In genomic region chr8:90876722-90877429, GRCm38 (mm10) we compare ENCODE assay signal across 8 mouse cellular contexts. TPM values are rescaled to one million over a fixed set of nuclear protein-coding genes. Genes with fewer than 3 reads are reported as not detected.
DNase-seq lines count a peak whose midpoint lies in the region; ATAC-seq and TF ChIP-seq lines count a peak whose summit lies in the region.

No protein-coding gene starts in this region.

- ATAC-seq in CD4-positive, CD25-positive, alpha-beta regulatory T cell, adult 4 months, result peak; percentile 79
- ATAC-seq in forebrain, embryonic 15.5 days (replicated peaks), result peak; percentile 62
- peak; percentile 71 for ATAC-seq in liver, postnatal 0 days
- peak; percentile 68 for ATAC-seq in neural tube, embryonic 15.5 days (ENCODE audit: low FRiP score)

- no peak for TF ChIP-seq CTCF in liver, postnatal 0 days (IDR thresholded peaks at IDR 0.05; ENCODE audit: low read depth)
- TF ChIP-seq CTCF in testis, adult 2 months (IDR thresholded peaks at IDR 0.05; ENCODE audit: control insufficient read depth, insufficient read depth, insufficient replicate concordance, low read depth, low read length), result no peak

- WGBS in forebrain, embryonic 15.5 days, result under 1% methylated on average over 24 of the region's 24 CpGs
- 2% methylated on average over 24 of the region's 24 CpGs for WGBS in large intestine, adult 2 months
- WGBS in liver, postnatal 0 days (ENCODE audit: insufficient replicate concordance), result under 1% methylated on average over 24 of the region's 24 CpGs
- under 1% methylated on average over 24 of the region's 24 CpGs for WGBS in neural tube, embryonic 15.5 days

- TF ChIP-seq POLR2A in testis, adult 2 months (IDR thresholded peaks at IDR 0.05; ENCODE audit: control insufficient read depth, low read depth, low read length), result no peak

- peak overlapping the region; percentile 78 for H3K27ac ChIP-seq in brown adipose tissue, adult 24 weeks (replicated peaks; ENCODE audit: low read depth, low read length)
- H3K27ac ChIP-seq in forebrain, embryonic 15.5 days (replicated peaks), result peak overlapping the region; percentile 90
- peak overlapping the region; percentile 80 for H3K27ac ChIP-seq in liver, postnatal 0 days (ENCODE audit: low read depth)
- H3K27ac ChIP-seq in neural tube, embryonic 15.5 days (replicated peaks), result peak overlapping the region; percentile 85
- peak overlapping the region; percentile 72 for H3K27ac ChIP-seq in testis, adult 2 months (ENCODE audit: control insufficient read depth, insufficient read depth, low read depth, low read length)

- intact Hi-C loops in heart, postnatal 14 days (cut with DNase I), result loop anchor here (2.0 to 5.0 kb wide), 3 partner anchors 32 to 50 kb away; partner anchors contain the start of gene Chd9

- H3K9ac ChIP-seq in forebrain, embryonic 15.5 days (replicated peaks), result peak overlapping the region; percentile 45
- peak overlapping the region; percentile 65 for H3K9ac ChIP-seq in liver, postnatal 0 days (replicated peaks)
- H3K9ac ChIP-seq in neural tube, embryonic 15.5 days (replicated peaks), result peak overlapping the region; percentile 41

- H3K27me3 ChIP-seq in forebrain, embryonic 15.5 days, result no peaks in the 10 kb centered on the region
- H3K27me3 ChIP-seq in liver, postnatal 0 days (ENCODE audit: insufficient read depth, low read length), result no peaks in the 10 kb centered on the region
- no peaks in the 10 kb centered on the region for H3K27me3 ChIP-seq in neural tube, embryonic 15.5 days (replicated peaks)
- no peaks in the 10 kb centered on the region for H3K27me3 ChIP-seq in testis, adult 2 months (ENCODE audit: control insufficient read depth, insufficient read depth, low read length)

- TF ChIP-seq EP300 in liver, postnatal 0 days (IDR thresholded peaks at IDR 0.05; ENCODE audit: low read depth), result 0 out of 2 replicates have a peak, but pooled peaks have one; percentile 18

- H3K9me3 ChIP-seq in forebrain, embryonic 15.5 days, result no peaks in the 10 kb centered on the region
- H3K9me3 ChIP-seq in liver, postnatal 0 days (ENCODE audit: low read length), result no peaks in the 10 kb centered on the region
- no peaks in the 10 kb centered on the region for H3K9me3 ChIP-seq in neural tube, embryonic 15.5 days (replicated peaks)

- H3K4me2 ChIP-seq in forebrain, embryonic 15.5 days (replicated peaks), result peak overlapping the region; percentile 69
- H3K4me2 ChIP-seq in liver, postnatal 0 days (ENCODE audit: low read depth, low read length), result peak overlapping the region; percentile 86
- peak overlapping the region; percentile 69 for H3K4me2 ChIP-seq in neural tube, embryonic 15.5 days

- H3K36me3 ChIP-seq in forebrain, embryonic 15.5 days, result no peaks in the 10 kb centered on the region
- H3K36me3 ChIP-seq in liver, postnatal 0 days (replicated peaks; ENCODE audit: insufficient read depth, low read length), result no peaks in the 10 kb centered on the region
- H3K36me3 ChIP-seq in neural tube, embryonic 15.5 days, result no peaks in the 10 kb centered on the region
- H3K36me3 ChIP-seq in testis, adult 2 months (ENCODE audit: control insufficient read depth, insufficient read depth, low read length), result no peaks in the 10 kb centered on the region

- peaks cover 5% of the 10 kb centered on the region for H3K4me1 ChIP-seq in brown adipose tissue, adult 24 weeks (ENCODE audit: control insufficient read depth, insufficient read depth, insufficient read length, low read length)
- peaks cover 23% of the 10 kb centered on the region for H3K4me1 ChIP-seq in forebrain, embryonic 15.5 days
- peaks cover 41% of the 10 kb centered on the region for H3K4me1 ChIP-seq in liver, postnatal 0 days (ENCODE audit: insufficient read depth)
- peaks cover 28% of the 10 kb centered on the region for H3K4me1 ChIP-seq in neural tube, embryonic 15.5 days
- peaks cover 11% of the 10 kb centered on the region for H3K4me1 ChIP-seq in testis, adult 2 months (ENCODE audit: control insufficient read depth, insufficient read depth, low read length)

- DNase-seq in heart, postnatal 14 days, result peak; percentile 81 to 82
- DNase-seq in large intestine, adult 2 months (ENCODE audit: low read depth, low spot score), result peak; percentile 82
- DNase-seq in liver, postnatal 0 days, result peak; percentile 64

- peak overlapping the region; percentile 54 for H3K4me3 ChIP-seq in brown adipose tissue, adult 24 weeks (ENCODE audit: insufficient read depth, low read depth, low read length)
- H3K4me3 ChIP-seq in forebrain, embryonic 15.5 days, result peak overlapping the region; percentile 38
- H3K4me3 ChIP-seq in liver, postnatal 0 days (ENCODE audit: low read depth, low read length), result peak overlapping the region; percentile 56
- H3K4me3 ChIP-seq in neural tube, embryonic 15.5 days (replicated peaks), result peak overlapping the region; percentile 39
- peak overlapping the region; percentile 72 for H3K4me3 ChIP-seq in testis, adult 2 months (ENCODE audit: control insufficient read depth, low read depth, low read length)

RNA-seq across cellular contexts. Expression of gene Chd9, which starts 48.7 kb away (rescaled TPM):
- polyA plus RNA-seq in CD4-positive, CD25-positive, alpha-beta regulatory T cell, adult 4 months (2017; shearing (Covaris generic)), result 100 to 1,000 TPM; 195 to 267 TPM
- 33.4 and 36.3 TPM in 2 replicates for polyA plus RNA-seq in brown adipose tissue, adult 24 weeks (2012; ENCODE audit: insufficient read depth, insufficient read length, missing spikeins)
- polyA plus RNA-seq in forebrain, embryonic 15.5 days (2015; fragmentation: Nextera tagmentation; extraction: Ambion mirVana), result 91.0 and 102 TPM in 2 replicates
- total RNA-seq in heart, postnatal 14 days (2021), result 10 to 100 TPM; 60.2 to 66.2 TPM
- 609 and 758 TPM in 2 replicates for polyA plus RNA-seq in large intestine, adult 2 months (2012; rRNA removed)
- polyA plus RNA-seq in liver, postnatal 0 days (2015; fragmentation: Nextera tagmentation; extraction: Ambion mirVana), result 27.2 and 32.2 TPM in 2 replicates
- polyA plus RNA-seq in neural tube, embryonic 15.5 days (2015; fragmentation: Nextera tagmentation; extraction: Ambion mirVana), result 80.6 and 94.2 TPM in 2 replicates
- polyA plus RNA-seq in testis, adult 2 months (2012; rRNA removed), result 14.3 and 71.9 TPM in 2 replicates

RNA-seq across cellular contexts. Expression of gene Gm19935, which starts 59.7 kb away (rescaled TPM):
- not detected for polyA plus RNA-seq in CD4-positive, CD25-positive, alpha-beta regulatory T cell, adult 4 months (2017; shearing (Covaris generic))
- not detected in 2 replicates for polyA plus RNA-seq in brown adipose tissue, adult 24 weeks (2012; ENCODE audit: insufficient read depth, insufficient read length, missing spikeins)
- 0.19 and 1.1 TPM in 2 replicates for polyA plus RNA-seq in forebrain, embryonic 15.5 days (2015; fragmentation: Nextera tagmentation; extraction: Ambion mirVana)
- total RNA-seq in heart, postnatal 14 days (2021), result under 1 TPM in 1 of 2 experiments, not detected in 1; 0.76 TPM
- polyA plus RNA-seq in large intestine, adult 2 months (2012; rRNA removed), result 0.09 and 0.12 TPM in 2 replicates
- not detected in 2 replicates for polyA plus RNA-seq in liver, postnatal 0 days (2015; fragmentation: Nextera tagmentation; extraction: Ambion mirVana)
- 3.3 and 4.0 TPM in 2 replicates for polyA plus RNA-seq in neural tube, embryonic 15.5 days (2015; fragmentation: Nextera tagmentation; extraction: Ambion mirVana)
- 28.6 and 29.6 TPM in 2 replicates for polyA plus RNA-seq in testis, adult 2 months (2012; rRNA removed)

Comparison
In these comparisons a context has a peak if more than half of its experiments do, and no peak if none do; other contexts are left out.
1. Peak in every context shown above with its lines: DNase-seq, ATAC-seq, H3K4me3 ChIP-seq and H3K27ac ChIP-seq.